Mouse (Mus musculus) limb, embryonic 15.5 days (tissue): ENCODE results near the gene Gm21974. TPM values are rescaled to one million over a fixed set of nuclear protein-coding genes. Genes with fewer than 3 reads are reported as not detected.

Experiments
- ATAC-seq: fragments of 200-750 bp; cut with Nextera tagmentation; 2 replicates; pipeline ENCODE4 v1.8.0; 2017; ENCODE audit warnings: low read depth, moderate TSS enrichment; ENCODE audit not compliant: insufficient number of reproducible peaks, low FRiP score, low TSS enrichment
- H3K27ac ChIP-seq: fragments of 300-500 bp; sonication (generic); 2 replicates; pipeline ENCODE4 v1.5.1; 2015; ENCODE audit warnings: moderate library complexity, mild to moderate bottlenecking, inconsistent platforms
- H3K27me3 ChIP-seq: fragments of 300-500 bp; sonication (generic); 2 replicates; pipeline ENCODE4 v1.6.1; 2015; ENCODE audit warnings: inconsistent platforms
- H3K36me3 ChIP-seq: fragments of 300-500 bp; sonication (generic); 2 replicates; pipeline ENCODE4 v1.6.1; 2015; ENCODE audit warnings: inconsistent platforms
- H3K4me1 ChIP-seq: fragments of 300-500 bp; sonication (generic); 2 replicates; pipeline ENCODE4 v1.6.1; 2015; ENCODE audit warnings: inconsistent platforms
- H3K4me2 ChIP-seq: fragments of 300-500 bp; sonication (generic); 2 replicates; pipeline ENCODE4 v1.6.1; 2015; ENCODE audit warnings: mild to moderate bottlenecking, inconsistent platforms
- H3K4me3 ChIP-seq: fragments of 300-500 bp; sonication (generic); 2 replicates; pipeline ENCODE4 v1.5.1; 2015; ENCODE audit warnings: mild to moderate bottlenecking, inconsistent platforms
- H3K9ac ChIP-seq: fragments of 300-500 bp; sonication (generic); 2 replicates; pipeline ENCODE4 v1.6.1; 2015; ENCODE audit warnings: inconsistent platforms
- H3K9me3 ChIP-seq: fragments of 300-500 bp; sonication (generic); 2 replicates; pipeline ENCODE4 v1.6.1; 2016; ENCODE audit warnings: inconsistent platforms
- WGBS: fragments of 180-500 bp; shearing (Covaris S2); methylation state at CpG from one replicate; pipeline ENCODE4 v1.1.7; 2015; 5-methylcytosine and 5-hydroxymethylcytosine counted together
- polyA plus RNA-seq: library from polyadenylated mRNA; unstranded; fragments of >200 nt; fragmentation: Nextera tagmentation; extraction: Ambion mirVana; gene quantifications from 2 replicates; pipeline ENCODE4 v1.2.1, GENCODE M21; 2015

Gm21974 gene
- polyA plus RNA-seq, 1 experiment from 2014 or later = not detected

GRCm38 (mm10) chr7:127874812-127875626 is 20.2 kb downstream of the Gm21974 start:
- H3K9me3 ChIP-seq = no peaks in the 10 kb centered on the region
- H3K27me3 ChIP-seq = no peaks in the 10 kb centered on the region
- peak overlapping the region; percentile 97 for H3K4me3 ChIP-seq
- peak overlapping the region; percentile 96 for H3K9ac ChIP-seq
- H3K27ac ChIP-seq = peak overlapping the region; percentile 99
- peaks cover 19% of the 10 kb centered on the region for H3K4me1 ChIP-seq
- peak overlapping the region; percentile 76 for H3K4me2 ChIP-seq
- ATAC-seq = no peak
- H3K36me3 ChIP-seq = peaks cover 22% of the 10 kb centered on the region
- WGBS = 3% methylated on average over 20 of the region's 20 CpGs

DNA sequence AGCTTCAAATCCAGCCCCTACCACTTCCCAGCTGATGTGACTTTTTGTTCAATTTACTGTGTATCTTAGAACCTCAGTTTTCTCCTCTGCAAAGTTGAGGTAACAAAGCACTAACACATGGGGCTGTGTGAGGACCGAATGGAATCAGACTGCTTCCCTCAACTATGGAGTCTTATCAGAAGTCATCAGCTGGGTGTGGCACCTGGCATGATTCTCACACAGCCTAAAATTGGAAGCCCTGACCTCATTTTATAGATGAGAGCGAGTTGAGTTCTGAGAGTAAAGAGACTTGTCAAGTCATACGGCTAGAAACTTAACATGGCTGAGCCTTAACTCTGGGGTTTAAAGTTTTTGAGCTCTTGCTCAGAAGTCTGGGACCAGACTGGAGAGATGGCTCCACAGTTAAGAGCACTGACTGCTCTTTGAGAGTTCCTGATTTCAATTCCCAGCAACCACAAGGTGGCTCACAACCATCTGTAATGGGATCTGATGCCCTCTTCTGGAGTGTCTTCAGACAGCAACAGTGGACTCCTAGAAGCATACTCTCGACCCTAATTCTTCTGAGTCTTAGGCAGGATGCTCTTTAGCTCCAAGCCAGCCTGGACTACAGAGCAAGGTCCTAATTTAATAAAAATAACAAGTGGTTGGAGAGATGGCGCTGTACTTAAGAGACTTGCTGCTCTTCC is 25.0 kb downstream of the Gm21974 start:
- Histone ChIP-seq H3K4me3 (no peak overlapping the region), H3K4me1 (peaks cover 16% of the 10 kb centered on the region), H3K9ac (no peak overlapping the region), H3K36me3 (peaks cover 37% of the 10 kb centered on the region), H3K4me2 (no peak overlapping the region), H3K9me3 (no peaks in the 10 kb centered on the region), H3K27ac (no peak overlapping the region), H3K27me3 (no peaks in the 10 kb centered on the region)
- no peak for ATAC-seq
- WGBS = 78% methylated on average over 5 of the region's 5 CpGs

GRCm38 (mm10) chr7:127869149-127869810 is 26.0 kb downstream of the Gm21974 start:
- H3K4me3 ChIP-seq = no peak overlapping the region
- peak; percentile 16; the same call in 1 of the 2 replicates for ATAC-seq
- 64% methylated on average over 3 of the region's 3 CpGs for WGBS
- no peaks in the 10 kb centered on the region for H3K9me3 ChIP-seq
- no peaks in the 10 kb centered on the region for H3K27me3 ChIP-seq
- peaks cover 46% of the 10 kb centered on the region for H3K36me3 ChIP-seq
- no peak overlapping the region for H3K9ac ChIP-seq
- H3K4me1 ChIP-seq = peaks cover 10% of the 10 kb centered on the region
- no peak overlapping the region for H3K4me2 ChIP-seq
- H3K27ac ChIP-seq = no peak overlapping the region

GRCm38 (mm10) chr7:127867641-127868040 is 27.6 kb downstream of the Gm21974 start:
- Histone ChIP-seq H3K9me3 (no peaks in the 10 kb centered on the region), H3K4me2 (no peak overlapping the region), H3K36me3 (peaks cover 49% of the 10 kb centered on the region), H3K4me1 (peaks cover 6% of the 10 kb centered on the region; the same call in 1 of the 2 replicates), H3K9ac (no peak overlapping the region), H3K27ac (no peak overlapping the region), H3K27me3 (no peaks in the 10 kb centered on the region), H3K4me3 (no peak overlapping the region)
- no peak for ATAC-seq
- WGBS = 97% methylated on average over 18 of the region's 18 CpGs

DNA sequence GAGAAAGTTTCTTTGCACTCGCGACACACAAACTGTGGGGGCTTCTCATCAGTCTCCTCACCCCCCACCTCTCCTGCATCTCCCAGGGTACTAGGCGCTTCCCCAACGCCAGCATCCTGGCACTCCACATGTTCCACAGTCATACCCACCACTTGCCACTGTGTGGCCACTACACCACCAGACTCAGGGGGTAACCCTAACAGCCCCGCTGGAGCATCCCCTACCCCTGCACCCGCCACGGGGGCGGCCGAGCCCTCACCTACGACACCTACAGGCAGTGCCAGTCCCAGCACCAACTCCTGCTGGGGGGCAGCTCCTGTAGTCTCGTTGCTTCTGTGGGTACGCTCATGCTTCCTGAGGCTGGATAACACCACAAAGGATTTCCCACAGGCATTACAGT is 28.8 kb downstream of the Gm21974 start:
- Histone ChIP-seq H3K4me2 (no peak overlapping the region), H3K4me1 (peaks cover 6% of the 10 kb centered on the region; the same call in 1 of the 2 replicates), H3K9me3 (no peaks in the 10 kb centered on the region), H3K27me3 (no peaks in the 10 kb centered on the region), H3K36me3 (peaks cover 51% of the 10 kb centered on the region), H3K4me3 (no peak overlapping the region), H3K27ac (no peak overlapping the region), H3K9ac (no peak overlapping the region)
- ATAC-seq = no peak
- WGBS = 92% methylated on average over 12 of the region's 12 CpGs

DNA sequence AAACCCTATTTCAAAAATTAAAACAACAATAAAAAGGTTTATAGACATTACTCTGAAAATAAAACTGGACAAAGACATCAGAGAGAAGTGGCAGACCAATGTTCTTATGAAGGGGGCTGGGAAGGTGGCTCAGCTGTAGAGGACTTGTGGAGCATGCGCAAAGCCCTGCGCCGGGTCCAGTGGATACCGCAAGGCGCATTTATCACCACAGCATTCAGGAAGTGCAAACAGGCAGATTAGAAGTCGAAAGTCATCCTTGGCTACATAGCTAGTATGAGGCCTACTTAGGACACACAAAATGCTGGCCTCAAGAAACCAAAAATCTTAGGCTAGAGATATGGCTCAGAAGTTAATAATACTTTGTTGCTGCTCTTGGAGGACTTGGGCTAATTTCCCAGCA is 37.0 kb downstream of the Gm21974 start:
- no peaks in the 10 kb centered on the region for H3K27me3 ChIP-seq
- H3K27ac ChIP-seq = no peak overlapping the region
- WGBS = 93% methylated on average over 6 of the region's 6 CpGs
- H3K4me1 ChIP-seq = no peaks in the 10 kb centered on the region
- H3K36me3 ChIP-seq = 0 out of 2 replicates have a peak, but pooled peaks cover 4% of the 10 kb centered on the region
- ATAC-seq = no peak
- H3K9ac ChIP-seq = no peak overlapping the region
- H3K9me3 ChIP-seq = no peaks in the 10 kb centered on the region
- no peak overlapping the region for H3K4me2 ChIP-seq
- no peak overlapping the region for H3K4me3 ChIP-seq

- Histone ChIP-seq H3K36me3 (peaks cover 26% of the 10 kb centered on the region), H3K4me3 (no peak overlapping the region), H3K27me3 (no peaks in the 10 kb centered on the region), H3K9ac (no peak overlapping the region), H3K27ac (no peak overlapping the region), H3K4me1 (no peaks in the 10 kb centered on the region), H3K9me3 (no peaks in the 10 kb centered on the region), H3K4me2 (no peak overlapping the region)
- ATAC-seq = no peak
- 55% methylated on average over 5 of the region's 5 CpGs for WGBS
Observed at GRCm38 (mm10) chr7:127850906-127851305, 44.3 kb downstream of the Gm21974 start.

DNA sequence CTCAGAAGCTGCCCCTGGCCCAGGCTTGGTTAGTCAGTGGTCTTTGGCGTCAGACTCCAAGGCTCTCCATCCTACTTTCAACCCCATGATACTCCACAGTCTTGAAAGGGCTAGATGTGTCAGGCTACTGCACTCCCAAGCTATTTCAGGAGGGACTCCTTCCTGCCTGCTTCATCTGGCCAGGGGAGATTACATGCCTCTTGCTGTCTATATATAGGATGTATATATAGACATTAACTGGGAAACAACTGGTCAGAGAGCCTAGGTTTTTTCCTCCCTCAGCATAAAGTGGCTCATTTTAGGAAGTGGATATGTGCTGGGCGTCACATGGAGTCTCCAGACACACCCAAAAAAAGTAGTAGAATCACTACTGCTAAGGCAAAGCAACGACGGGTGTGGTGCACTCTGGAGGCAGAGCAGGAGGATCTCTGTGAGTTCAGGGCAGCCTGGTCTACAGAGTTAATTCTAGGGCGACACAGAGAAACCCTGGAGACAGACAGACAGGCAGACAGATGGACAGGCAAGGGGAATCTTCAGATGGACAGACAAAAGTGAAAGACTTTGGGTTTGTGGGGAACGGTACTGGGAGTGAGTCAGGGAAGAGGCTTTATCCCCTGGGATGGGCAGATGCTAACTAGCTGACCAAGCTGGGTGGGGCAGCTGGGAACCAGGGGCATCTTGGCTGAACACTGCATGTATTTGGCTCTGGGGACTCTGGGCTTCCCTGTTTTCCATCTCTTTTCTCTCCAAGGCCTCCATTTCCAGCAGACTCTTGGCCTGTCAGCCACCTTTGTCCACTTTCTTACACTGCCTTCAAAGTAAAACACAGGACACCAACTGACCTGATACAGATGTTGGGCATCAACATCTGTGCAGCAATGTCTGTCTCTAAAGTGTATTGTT is 45.0 kb downstream of the Gm21974 start:
- no peaks in the 10 kb centered on the region for H3K27me3 ChIP-seq
- H3K36me3 ChIP-seq = peaks cover 32% of the 10 kb centered on the region
- H3K4me3 ChIP-seq = no peak overlapping the region
- WGBS = 73% methylated on average over 6 of the region's 6 CpGs
- no peak overlapping the region for H3K9ac ChIP-seq
- ATAC-seq = no peak
- H3K4me2 ChIP-seq = no peak overlapping the region
- H3K4me1 ChIP-seq = no peaks in the 10 kb centered on the region
- peak overlapping the region; percentile 17; the same call in 1 of the 2 replicates for H3K27ac ChIP-seq
- no peaks in the 10 kb centered on the region for H3K9me3 ChIP-seq

GRCm38 (mm10) chr7:127842001-127842718 is 53.1 kb downstream of the Gm21974 start:
- H3K4me2 ChIP-seq = peak overlapping the region; percentile 90
- H3K9me3 ChIP-seq = no peaks in the 10 kb centered on the region
- peak overlapping the region; percentile 95 for H3K27ac ChIP-seq
- H3K4me1 ChIP-seq = peaks cover 12% of the 10 kb centered on the region
- H3K27me3 ChIP-seq = no peaks in the 10 kb centered on the region
- H3K9ac ChIP-seq = peak overlapping the region; percentile 68
- ATAC-seq = 0 out of 2 replicates have a peak, but pooled peaks have one; percentile 25
- peaks cover 34% of the 10 kb centered on the region for H3K36me3 ChIP-seq
- H3K4me3 ChIP-seq = peak overlapping the region; percentile 82
- under 1% methylated on average over 40 of the region's 40 CpGs for WGBS

DNA sequence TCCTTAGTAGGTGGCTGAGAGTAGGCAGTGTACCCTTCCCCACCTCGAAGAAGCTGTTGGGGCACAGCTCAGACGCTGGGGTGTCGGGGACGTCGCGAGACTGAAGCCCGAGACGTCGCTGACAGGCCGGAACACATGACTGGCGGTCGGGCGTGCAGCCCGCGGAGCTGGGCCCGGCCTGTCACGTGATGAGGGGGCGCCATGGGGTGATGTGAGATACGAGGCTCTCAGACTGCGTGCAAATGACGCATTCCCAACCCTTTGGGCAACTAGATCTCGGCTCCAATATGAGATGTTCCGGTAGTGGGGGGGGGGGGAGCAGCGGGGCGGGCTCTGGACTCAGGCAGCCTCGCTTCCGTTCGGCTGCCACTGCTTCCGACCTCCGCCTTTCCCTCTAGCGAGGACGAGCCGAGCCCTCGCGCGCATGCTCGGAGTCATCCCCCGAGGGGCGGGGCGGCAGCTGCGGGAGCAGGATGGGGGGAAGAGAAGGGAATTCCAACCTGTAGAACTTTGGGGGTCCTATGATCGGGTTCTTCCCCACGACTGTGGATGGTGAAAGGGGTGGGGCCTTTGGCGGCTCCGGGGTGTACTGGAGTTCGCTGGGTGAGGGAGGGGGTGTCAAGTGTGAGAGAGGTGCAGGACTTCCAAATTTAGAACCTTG is 53.8 kb downstream of the Gm21974 start:
- peak overlapping the region; percentile 82 for H3K4me3 ChIP-seq
- peak overlapping the region; percentile 68 for H3K9ac ChIP-seq
- no peaks in the 10 kb centered on the region for H3K9me3 ChIP-seq
- H3K27me3 ChIP-seq = no peaks in the 10 kb centered on the region
- H3K36me3 ChIP-seq = peaks cover 27% of the 10 kb centered on the region
- ATAC-seq = peak; percentile 94
- peaks cover 12% of the 10 kb centered on the region for H3K4me1 ChIP-seq
- peak overlapping the region; percentile 90 for H3K4me2 ChIP-seq
- under 1% methylated on average over 40 of the region's 46 CpGs for WGBS
- peak overlapping the region; percentile 95 for H3K27ac ChIP-seq
